Mouse (Mus musculus) MEL (cell line): ENCODE measurements around the gene Dync1li2. TPM values are rescaled to one million over a fixed set of nuclear protein-coding genes. Genes with fewer than 3 reads are reported as not detected.

ENCODE experiments used
- DNase-seq: peaks from one replicate; pipeline ENCODE4 v3.0.0; 2011; ENCODE audit warnings: low read depth, low spot score
- H3K27ac ChIP-seq: 2 replicates; pipeline ENCODE4 v1.5.1; 2012; ENCODE audit warnings: low read depth, mild to moderate bottlenecking, control low read depth, low read length, moderate library complexity; ENCODE audit not compliant: control insufficient read depth
- H3K27me3 ChIP-seq, 2 experiments: fragments of 150-350 bp in 1 of 2; sonication (generic) in 1 of 2; 2 replicates each; pipeline ENCODE4 v1.6.1; 2012; ENCODE audit warnings: low read length in 2 of 2, mild to moderate bottlenecking in 2 of 2, improper control_type of control experiment in 1 of 2, moderate library complexity in 1 of 2; ENCODE audit not compliant: insufficient read depth in 2 of 2, control insufficient read depth in 1 of 2
- H3K36me3 ChIP-seq, 2 experiments: 2 replicates each; pipeline ENCODE4 v1.6.1; 2012 to 2014; ENCODE audit warnings: low read length in 2 of 2, improper control_type of control experiment in 1 of 2, inconsistent platforms in 1 of 2, mild to moderate bottlenecking in 1 of 2; ENCODE audit not compliant: insufficient read depth in 2 of 2, control insufficient read depth in 1 of 2
- H3K4me1 ChIP-seq, 2 experiments: fragments of 150-350 bp in 1 of 2; sonication (generic) in 1 of 2; 2 replicates each; pipeline ENCODE4 v1.6.1; 2012; ENCODE audit warnings: low read length in 2 of 2, improper control_type of control experiment in 1 of 2, mild to moderate bottlenecking in 1 of 2; ENCODE audit not compliant: insufficient read depth in 2 of 2, control insufficient read depth in 1 of 2
- H3K4me3 ChIP-seq, 2 experiments: fragments of 150-350 bp in 1 of 2; sonication (generic) in 1 of 2; 2 replicates each; pipeline ENCODE4 v1.5.1; 2012; ENCODE audit warnings: low read depth in 2 of 2, low read length in 2 of 2, mild to moderate bottlenecking in 2 of 2, moderate library complexity in 2 of 2, control low read depth in 1 of 2, improper control_type of control experiment in 1 of 2; ENCODE audit not compliant: control insufficient read depth in 1 of 2, insufficient read depth in 1 of 2
- H3K79me2 ChIP-seq: 2 replicates; pipeline ENCODE4 v1.6.1; 2012; ENCODE audit warnings: mild to moderate bottlenecking, low read length, moderate library complexity; ENCODE audit not compliant: control insufficient read depth, poor library complexity, insufficient read depth
- H3K9ac ChIP-seq: 2 replicates; pipeline ENCODE4 v1.6.1; 2012; ENCODE audit warnings: low read depth, mild to moderate bottlenecking, control low read depth, low read length, moderate library complexity; ENCODE audit not compliant: control insufficient read depth, poor library complexity, severe bottlenecking
- H3K9me3 ChIP-seq: fragments of 150-350 bp; sonication (generic); replicated peaks from 2 replicates; pipeline ENCODE4 v1.6.1; 2012; ENCODE audit warnings: mild to moderate bottlenecking, low read length, improper control_type of control experiment, moderate library complexity; ENCODE audit not compliant: insufficient read depth
- CHD2 ChIP-seq: IDR thresholded peaks from 2 replicates; pipeline ENCODE4 v1.6.1; 2011; ENCODE audit warnings: low read length, improper control_type of control experiment
- E2F4 ChIP-seq: IDR thresholded peaks from 2 replicates; pipeline ENCODE4 v1.6.1; 2011; ENCODE audit warnings: low read depth, low read length, improper control_type of control experiment, borderline replicate concordance
- GATA1 ChIP-seq: IDR thresholded peaks from 2 replicates; pipeline ENCODE4 v1.6.1; 2011; ENCODE audit warnings: low read depth, low read length, improper control_type of control experiment
- HCFC1 ChIP-seq: IDR thresholded peaks from 2 replicates; pipeline ENCODE4 v1.6.1; 2012; ENCODE audit warnings: low read depth, mild to moderate bottlenecking, inconsistent platforms, low read length, improper control_type of control experiment, moderate library complexity
- JUND ChIP-seq: IDR thresholded peaks from 2 replicates; pipeline ENCODE4 v1.6.1; 2011; ENCODE audit warnings: low read depth, mild to moderate bottlenecking, improper control_type of control experiment, low read length
- MAX ChIP-seq: IDR thresholded peaks from 2 replicates; pipeline ENCODE4 v1.6.1; 2011; ENCODE audit warnings: low read length, improper control_type of control experiment
- MYB ChIP-seq: IDR thresholded peaks from 2 replicates; pipeline ENCODE4 v1.6.1; 2011; ENCODE audit warnings: mild to moderate bottlenecking, low read depth, low read length, improper control_type of control experiment
- NRF1 ChIP-seq: IDR thresholded peaks from 2 replicates; pipeline ENCODE4 v1.6.1; 2014; ENCODE audit warnings: low read depth, mild to moderate bottlenecking, inconsistent platforms, low read length, improper control_type of control experiment, moderate library complexity; ENCODE audit not compliant: poor library complexity, insufficient read depth, severe bottlenecking
- SMC3 ChIP-seq: IDR thresholded peaks from 2 replicates; pipeline ENCODE4 v1.6.1; 2011; ENCODE audit warnings: low read depth, low read length, improper control_type of control experiment
- TCF12 ChIP-seq: IDR thresholded peaks from 2 replicates; pipeline ENCODE4 v1.6.1; 2014; ENCODE audit warnings: low read depth, mild to moderate bottlenecking, inconsistent platforms, low read length, improper control_type of control experiment, moderate library complexity
- UBTF ChIP-seq: IDR thresholded peaks from 2 replicates; pipeline ENCODE4 v1.6.1; 2012; ENCODE audit warnings: low read depth, mild to moderate bottlenecking, inconsistent platforms, low read length, improper control_type of control experiment, moderate library complexity, borderline replicate concordance; ENCODE audit not compliant: insufficient read depth
- ZNF384 ChIP-seq: IDR thresholded peaks from 2 replicates; pipeline ENCODE4 v1.6.1; 2012; ENCODE audit warnings: low read depth, mild to moderate bottlenecking, inconsistent platforms, low read length, improper control_type of control experiment
- polyA plus RNA-seq, 2 experiments: library from polyadenylated mRNA; stranded (reverse) in 1 of 2; unstranded in 1 of 2; fragments of >175 nt in 1 of 2; fragments of >200 nt in 1 of 2; gene quantifications; 2 replicates each; pipeline versions ENCODE4 v1.2.1 to v1.2.4; 2012; ENCODE audit warnings: low replicate concordance in 2 of 2, low read depth in 1 of 2; ENCODE audit not compliant: insufficient read length in 2 of 2, insufficient read depth in 1 of 2, missing spikeins in 1 of 2
- total RNA-seq: library from RNA; depleted of rRNA; stranded (reverse); fragments of 300-350 nt; gene quantifications from 2 replicates; pipeline ENCODE4 v1.2.3, GENCODE M21; 2012; rRNA removed

Gene Dync1li2
- total and polyA plus RNA-seq, 3 experiments = 22.4 to 23.8 TPM; not detected in 1

DNA sequence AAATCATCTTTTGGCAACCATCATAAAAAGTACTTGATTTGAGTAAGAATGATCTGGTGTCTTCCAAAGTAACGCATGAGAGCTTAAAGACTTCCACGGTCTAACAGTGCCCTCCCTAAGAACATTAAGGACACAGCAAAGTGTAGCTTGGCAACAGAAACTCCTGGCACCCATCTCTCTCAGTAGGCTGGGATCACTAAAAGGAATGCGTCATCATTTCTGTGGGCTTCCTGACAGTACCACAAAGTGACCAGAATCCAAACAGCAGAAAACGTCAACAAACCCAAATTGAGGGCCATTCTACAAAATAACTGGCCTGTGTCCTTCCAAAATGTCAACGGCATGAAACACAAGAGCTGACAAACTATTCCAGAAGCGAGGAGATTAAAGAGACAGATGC, 72.8 kb downstream of the Dync1li2 start (continued):
- TF ChIP-seq CHD2 (no peak), MYB (no peak), HCFC1 (no peak)
- TF ChIP-seq, all 39 proteins: peak for 0

DNA sequence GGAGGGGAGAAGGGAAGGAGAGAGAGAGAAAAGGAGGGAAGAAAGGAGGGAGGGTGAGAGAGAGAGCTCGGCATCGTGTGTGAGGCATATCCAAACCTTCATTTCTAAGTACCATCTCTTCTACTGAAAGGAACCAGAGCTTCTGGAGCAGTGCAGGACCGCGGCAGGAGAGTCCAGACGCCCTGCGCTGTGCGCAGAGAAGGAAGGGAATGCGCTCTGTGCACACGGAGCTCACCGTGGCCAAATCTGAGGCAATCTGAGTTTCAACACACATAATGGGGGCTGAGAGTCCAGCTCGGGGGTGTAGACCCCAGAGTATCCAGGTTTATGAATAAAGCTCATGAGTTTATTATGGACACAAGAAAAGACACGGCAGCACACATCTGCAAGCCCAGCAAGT, 73.3 kb downstream of the Dync1li2 start:
- no peak overlapping the region for H3K4me3 ChIP-seq
- no peak overlapping the region for H3K9ac ChIP-seq
- no peak for TF ChIP-seq JUND
- TF ChIP-seq E2F4 = no peak
- no peak for TF ChIP-seq NRF1
- no peak for TF ChIP-seq SMC3
- no peak for TF ChIP-seq UBTF
- TF ChIP-seq MAX = no peak
- no peak for TF ChIP-seq TCF12
- no peak for TF ChIP-seq ZNF384
- no peak for TF ChIP-seq GATA1
- no peaks in the 10 kb centered on the region for H3K36me3 ChIP-seq
- H3K79me2 ChIP-seq = no peaks in the 10 kb centered on the region
- DNase-seq = no peak
- H3K27ac ChIP-seq = no peak overlapping the region
- no peaks in the 10 kb centered on the region for H3K27me3 ChIP-seq
- no peaks in the 10 kb centered on the region for H3K9me3 ChIP-seq
- H3K4me1 ChIP-seq = no peaks in the 10 kb centered on the region

Other genes starting within 250 kb of the Dync1li2 start
- 17.6 and 18.6 TPM in 2 replicates for gene Tk2, start 194.5 kb downstream of the Dync1li2 start, total RNA-seq
- 10 to 100 TPM in 1 of 2 experiments, not detected in 1; 26.8 TPM for gene Tk2, start 194.5 kb downstream of the Dync1li2 start, polyA plus RNA-seq
- gene Cklf, start 192.2 kb downstream of the Dync1li2 start, total RNA-seq = 26.9 and 30.1 TPM in 2 replicates
- gene Cklf, start 192.2 kb downstream of the Dync1li2 start, polyA plus RNA-seq = 10 to 100 TPM in 1 of 2 experiments, not detected in 1; 27.1 TPM
- not detected in 2 replicates for gene Cmtm2a, start 149.9 kb downstream of the Dync1li2 start, total RNA-seq
- not detected for gene Cmtm2a, start 149.9 kb downstream of the Dync1li2 start, polyA plus RNA-seq
- gene Gm45711, start 133.0 kb downstream of the Dync1li2 start, total RNA-seq = not detected in 2 replicates
- gene Gm45711, start 133.0 kb downstream of the Dync1li2 start, polyA plus RNA-seq = not detected
- gene Cmtm1, start 132.9 kb downstream of the Dync1li2 start, total RNA-seq = not detected in 2 replicates
- gene Cmtm1, start 132.9 kb downstream of the Dync1li2 start, polyA plus RNA-seq = not detected
- not detected in 2 replicates for gene Gm11020, start 121.5 kb downstream of the Dync1li2 start, total RNA-seq
- not detected for gene Gm11020, start 121.5 kb downstream of the Dync1li2 start, polyA plus RNA-seq
- not detected in 2 replicates for gene Cmtm2b, start 120.8 kb downstream of the Dync1li2 start, total RNA-seq
- gene Cmtm2b, start 120.8 kb downstream of the Dync1li2 start, polyA plus RNA-seq = not detected
- 13.2 and 17.9 TPM in 2 replicates for gene Cmtm3, start 103.6 kb downstream of the Dync1li2 start, total RNA-seq
- gene Cmtm3, start 103.6 kb downstream of the Dync1li2 start, polyA plus RNA-seq = 10 to 100 TPM in 1 of 2 experiments, not detected in 1; 56.3 TPM
- 6.4 and 6.5 TPM in 2 replicates for gene Cmtm4, start 47.2 kb downstream of the Dync1li2 start, total RNA-seq
- gene Cmtm4, start 47.2 kb downstream of the Dync1li2 start, polyA plus RNA-seq = 10 to 100 TPM; 12.0 to 31.1 TPM
- not detected in 2 replicates for gene Terb1, start 66.9 kb upstream of the Dync1li2 start, total RNA-seq
- not detected for gene Terb1, start 66.9 kb upstream of the Dync1li2 start, polyA plus RNA-seq
- gene Nae1, start 91.6 kb upstream of the Dync1li2 start, total RNA-seq = 41.9 and 49.7 TPM in 2 replicates
- 10 to 100 TPM in 1 of 2 experiments, not detected in 1; 39.2 TPM for gene Nae1, start 91.6 kb upstream of the Dync1li2 start, polyA plus RNA-seq
- 2.9 and 3.1 TPM in 2 replicates for gene Car7, start 91.6 kb upstream of the Dync1li2 start, total RNA-seq
- 1 to 10 TPM in 1 of 2 experiments, not detected in 1; 2.4 TPM for gene Car7, start 91.6 kb upstream of the Dync1li2 start, polyA plus RNA-seq
- 12.2 and 12.3 TPM in 2 replicates for gene Pdp2, start 148.4 kb upstream of the Dync1li2 start, total RNA-seq
- gene Pdp2, start 148.4 kb upstream of the Dync1li2 start, polyA plus RNA-seq = 10 to 100 TPM in 1 of 2 experiments, not detected in 1; 12.4 TPM
- not detected in 2 replicates for gene Cdh16, start 181.3 kb upstream of the Dync1li2 start, total RNA-seq
- under 1 TPM in 1 of 2 experiments, not detected in 1; 0.45 TPM for gene Cdh16, start 181.3 kb upstream of the Dync1li2 start, polyA plus RNA-seq
- 8.9 and 9.0 TPM in 2 replicates for gene Rrad, start 188.3 kb upstream of the Dync1li2 start, total RNA-seq
- gene Rrad, start 188.3 kb upstream of the Dync1li2 start, polyA plus RNA-seq = 1 to 10 TPM in 1 of 2 experiments, not detected in 1; 9.4 TPM
- 78.7 and 82.4 TPM in 2 replicates for gene Ciao2b, start 198.9 kb upstream of the Dync1li2 start, total RNA-seq
- 100 to 1,000 TPM in 1 of 2 experiments, not detected in 1; 110 TPM for gene Ciao2b, start 198.9 kb upstream of the Dync1li2 start, polyA plus RNA-seq